Mouse (Mus musculus) right cerebral cortex, postnatal 14 days (tissue): ENCODE data around the gene Lrba.

ENCODE experiments used
- DNase-seq: peaks from one replicate; pipeline ENCODE4 v3.0.0; 2022

Lrba gene

GRCm38 (mm10) chr3:86268074-86268702, 43.7 kb downstream of the Lrba start:
- DNase-seq: no peak

- no peak for DNase-seq
Observed at GRCm38 (mm10) chr3:86275651-86276050, 51.2 kb downstream of the Lrba start.

DNA sequence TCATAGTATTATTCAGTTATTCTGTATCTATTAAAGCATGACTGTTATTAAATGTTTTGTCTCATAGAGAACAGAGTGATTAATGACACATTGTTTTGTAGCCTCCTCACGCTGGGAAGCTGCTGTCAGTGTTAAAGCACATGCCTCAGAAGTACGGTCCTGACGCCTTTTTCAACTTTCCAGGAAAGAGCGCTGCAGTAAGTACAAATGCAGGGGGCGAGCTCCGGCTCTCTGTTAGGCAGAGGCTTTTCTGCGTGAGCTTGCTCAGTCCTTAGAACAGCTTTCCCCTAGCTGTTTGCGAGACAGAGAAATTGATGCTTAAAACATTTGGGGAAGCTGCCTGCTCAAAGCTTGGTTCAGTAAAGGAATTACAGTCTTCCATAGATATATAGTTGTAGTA, 66.8 kb downstream of the Lrba start:
- no peak for DNase-seq

GRCm38 (mm10) chr3:86294866-86295265, 70.4 kb downstream of the Lrba start:
- DNase-seq: no peak

GRCm38 (mm10) chr3:86296214-86296613, 71.7 kb downstream of the Lrba start:
- DNase-seq: no peak

DNA sequence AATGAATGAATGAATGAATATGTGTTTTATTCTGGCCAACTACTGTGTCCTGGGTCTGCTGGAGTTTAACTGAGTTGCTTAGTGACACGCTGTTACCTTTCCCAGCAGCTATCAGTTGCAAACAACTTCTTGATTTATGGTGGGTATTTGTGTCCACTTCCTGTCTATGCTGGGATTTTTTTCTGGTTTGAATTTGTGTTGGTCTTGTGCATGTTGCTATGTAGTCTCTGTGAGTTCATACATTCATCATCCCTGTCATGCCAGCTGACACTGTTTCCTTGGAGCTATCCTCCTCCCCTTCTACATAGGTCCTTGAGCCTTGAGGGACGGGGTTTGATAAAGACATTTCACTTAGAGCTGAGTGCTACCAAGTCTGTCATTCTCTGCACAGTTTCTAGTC, 84.4 kb downstream of the Lrba start:
- no peak for DNase-seq

DNA sequence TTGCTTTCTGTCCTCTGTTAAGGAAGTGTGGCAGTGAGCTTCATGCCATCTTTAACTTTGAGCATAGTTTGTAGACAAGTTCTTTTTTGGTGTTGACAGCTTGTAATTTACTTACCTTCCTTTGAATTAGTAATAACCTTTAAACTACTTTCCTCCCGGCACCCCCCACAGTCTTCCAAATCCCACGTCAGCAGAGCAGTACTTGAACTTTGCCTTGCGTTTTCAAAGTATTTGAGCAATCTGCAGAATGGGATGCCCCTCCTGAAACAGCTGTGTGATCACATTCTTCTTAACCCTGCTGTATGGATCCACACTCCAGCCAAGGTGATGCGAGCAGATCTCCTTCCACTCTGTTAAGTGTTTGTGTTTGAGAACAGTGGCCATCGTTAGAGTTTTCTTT, 85.7 kb downstream of the Lrba start:
- DNase-seq: no peak

DNA sequence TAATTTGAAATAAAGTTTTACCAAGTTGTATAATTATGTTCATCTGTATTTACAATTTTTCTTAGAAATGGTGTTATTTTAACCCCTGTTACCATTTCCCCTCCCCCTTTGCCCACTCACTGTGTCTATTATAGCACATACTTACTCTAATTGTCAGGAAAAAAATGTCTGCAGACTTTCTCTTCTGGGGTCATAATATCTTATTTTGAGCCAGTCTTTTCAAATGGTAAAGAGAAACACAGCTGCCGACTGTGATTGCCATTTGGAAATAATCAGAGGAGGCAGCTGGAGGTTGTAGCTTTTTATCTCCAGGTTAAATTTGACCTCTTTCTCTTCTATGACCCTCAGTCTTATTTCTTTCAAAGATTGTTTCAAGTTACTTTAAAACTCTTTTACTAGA, 86.9 kb downstream of the Lrba start:
- DNase-seq: no peak

- no peak for DNase-seq
Observed at GRCm38 (mm10) chr3:86317636-86318035, 93.2 kb downstream of the Lrba start.

DNA sequence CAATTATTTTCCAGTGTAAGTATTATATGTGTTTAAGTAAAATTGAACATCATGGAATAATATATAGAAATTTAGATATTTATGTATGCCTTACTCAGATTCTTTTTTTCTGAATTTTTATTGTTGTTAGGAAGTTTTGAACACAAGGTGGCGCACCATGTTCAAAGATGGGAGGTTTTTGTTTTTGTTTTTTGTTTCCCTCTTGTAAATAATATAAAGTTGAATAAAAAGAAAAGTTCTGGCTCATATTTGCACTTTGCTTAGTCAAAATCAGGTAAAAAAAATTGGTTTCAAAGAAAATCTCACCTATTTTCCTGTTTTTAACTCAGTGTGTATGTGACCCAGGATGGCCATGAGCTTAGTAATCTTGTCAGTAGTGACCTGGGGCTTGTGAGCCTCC, 104.1 kb downstream of the Lrba start:
- DNase-seq: no peak

- no peak for DNase-seq
Observed at GRCm38 (mm10) chr3:86343261-86343660, 118.8 kb downstream of the Lrba start.

GRCm38 (mm10) chr3:86362486-86362885, 138.0 kb downstream of the Lrba start:
- DNase-seq: no peak

DNA sequence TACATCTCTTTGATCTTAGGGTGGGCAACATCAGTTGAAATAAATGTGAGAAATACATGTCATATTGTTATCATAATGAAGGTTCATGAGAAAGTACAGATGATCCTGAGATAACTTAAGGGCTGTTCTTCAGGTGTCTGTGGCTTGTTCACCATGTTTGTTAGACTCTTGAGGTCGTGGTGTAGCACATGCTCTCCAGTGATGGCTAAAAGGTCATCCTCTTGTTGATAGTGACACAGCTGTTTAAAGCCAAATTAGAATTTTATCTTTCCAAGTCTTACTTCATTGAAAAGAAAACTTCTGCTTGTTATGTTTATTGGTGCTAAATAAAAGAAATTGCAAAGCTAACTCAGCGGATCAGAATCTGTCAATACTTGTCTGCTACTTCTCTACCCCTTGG, 147.0 kb downstream of the Lrba start:
- DNase-seq: no peak

DNA sequence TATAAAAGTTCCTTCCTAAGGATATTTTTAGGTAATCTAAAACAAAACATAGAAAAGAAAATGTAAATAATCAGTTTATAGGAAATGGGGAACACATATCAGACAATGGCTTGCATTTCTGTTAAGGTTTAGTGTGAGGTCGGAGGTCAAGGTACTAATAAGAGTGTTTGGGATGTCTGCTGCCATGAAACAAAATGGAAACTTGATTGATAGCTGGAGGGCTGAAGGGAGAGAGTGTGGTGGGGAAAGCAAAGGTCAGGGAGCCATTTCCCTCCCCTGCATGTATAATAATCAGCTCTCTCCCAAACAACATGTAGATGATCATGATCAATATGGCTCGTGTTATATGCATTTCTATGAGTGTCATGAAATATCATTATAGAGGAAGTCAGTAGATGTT, 150.8 kb downstream of the Lrba start:
- no peak for DNase-seq

DNA sequence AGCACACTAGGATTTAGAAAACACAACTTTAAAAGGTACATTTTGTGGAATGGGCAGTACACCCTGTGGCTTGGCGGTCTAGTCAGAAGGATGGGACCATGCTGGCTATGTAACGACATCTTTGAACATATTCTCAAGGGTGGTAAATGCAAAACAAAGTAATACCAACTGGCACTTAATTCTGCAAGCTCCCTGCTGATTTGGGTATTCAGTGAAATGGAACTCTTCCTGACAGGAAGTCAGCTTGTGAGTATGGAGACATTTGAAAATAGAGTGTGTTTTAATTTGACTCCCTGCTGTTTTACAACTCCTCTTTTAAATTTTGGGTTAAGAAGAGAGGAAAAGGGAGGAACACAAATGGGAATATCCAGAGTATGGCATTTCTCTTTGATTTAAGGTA, 158.1 kb downstream of the Lrba start:
- DNase-seq: no peak

GRCm38 (mm10) chr3:86385047-86385446, 160.6 kb downstream of the Lrba start:
- no peak for DNase-seq

- no peak for DNase-seq
Observed at GRCm38 (mm10) chr3:86386246-86386645, 161.8 kb downstream of the Lrba start.

GRCm38 (mm10) chr3:86423828-86424227, 199.3 kb downstream of the Lrba start:
- no peak for DNase-seq

- DNase-seq: no peak
Observed at GRCm38 (mm10) chr3:86426733-86427132, 202.3 kb downstream of the Lrba start.

- DNase-seq: no peak
Observed at GRCm38 (mm10) chr3:86443497-86443896, 219.0 kb downstream of the Lrba start.

DNA sequence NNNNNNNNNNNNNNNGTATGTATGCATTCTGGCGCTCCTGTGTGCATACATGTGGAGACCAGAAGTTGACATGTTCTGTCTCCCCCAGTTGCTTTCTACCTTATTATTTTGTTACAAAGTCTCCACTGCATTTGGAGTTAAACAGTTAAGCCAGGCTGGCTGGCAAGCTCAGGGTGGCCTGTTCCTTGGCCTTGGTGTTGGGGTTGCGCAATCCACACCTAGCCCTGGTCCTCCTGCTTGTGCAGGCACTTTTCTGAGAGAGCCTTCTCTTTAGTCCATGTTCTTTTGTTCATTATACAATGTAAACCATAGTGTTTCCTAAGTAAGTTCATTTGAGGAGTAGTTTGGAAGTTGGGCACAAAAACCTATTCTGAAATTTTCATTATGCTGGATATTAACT, 226.7 kb downstream of the Lrba start:
- no peak for DNase-seq

DNA sequence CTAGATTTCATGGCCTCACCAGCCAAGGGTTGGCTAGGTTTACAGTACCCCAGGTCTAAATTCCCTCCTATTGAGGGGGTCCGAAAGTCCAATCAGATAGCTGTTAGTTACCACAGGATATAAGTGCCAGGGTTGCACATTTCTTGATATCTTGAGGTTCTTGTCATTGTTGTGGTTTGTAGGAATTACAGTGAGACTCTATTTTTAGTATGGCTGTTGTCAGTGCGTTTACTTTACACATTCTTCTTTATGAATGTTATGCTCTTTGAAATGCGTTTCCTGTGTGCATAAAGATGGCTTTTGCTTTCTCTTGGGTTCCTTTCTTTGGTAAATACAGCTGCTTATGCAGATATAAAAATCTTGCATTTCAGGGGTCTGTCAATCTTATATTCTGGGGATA, 237.1 kb downstream of the Lrba start:
- no peak for DNase-seq

GRCm38 (mm10) chr3:86489992-86490391, 265.5 kb downstream of the Lrba start:
- no peak for DNase-seq

- no peak for DNase-seq
Observed at GRCm38 (mm10) chr3:86500586-86500985, 276.1 kb downstream of the Lrba start.

- DNase-seq: no peak
Observed at GRCm38 (mm10) chr3:86518506-86519109, 294.1 kb downstream of the Lrba start.
